Mouse (Mus musculus) neural tube, embryonic 13.5 days (tissue): ENCODE results near the gene Klf2. TPM values are rescaled to one million over a fixed set of nuclear protein-coding genes. Genes with fewer than 3 reads are reported as not detected.

ENCODE experiments used
- ATAC-seq: fragments of 200-750 bp; cut with Nextera tagmentation; 2 replicates; pipeline ENCODE4 v1.8.0; 2017; ENCODE audit warnings: low read depth, mild to moderate bottlenecking, moderate TSS enrichment, moderate library complexity
- H3K27ac ChIP-seq: fragments of 300-500 bp; sonication (generic); replicated peaks from 2 replicates; pipeline ENCODE4 v1.5.1; 2015; ENCODE audit warnings: moderate library complexity, mild to moderate bottlenecking, inconsistent platforms
- H3K27me3 ChIP-seq: fragments of 300-500 bp; sonication (generic); 2 replicates; pipeline ENCODE4 v1.6.1; 2015; ENCODE audit warnings: mild to moderate bottlenecking, inconsistent platforms
- H3K36me3 ChIP-seq: fragments of 300-500 bp; sonication (generic); 2 replicates; pipeline ENCODE4 v1.6.1; 2015; ENCODE audit warnings: mild to moderate bottlenecking, inconsistent platforms
- H3K4me1 ChIP-seq: fragments of 300-500 bp; sonication (generic); replicated peaks from 2 replicates; pipeline ENCODE4 v1.6.1; 2015; ENCODE audit warnings: inconsistent platforms
- H3K4me2 ChIP-seq: fragments of 300-500 bp; sonication (generic); 2 replicates; pipeline ENCODE4 v1.6.1; 2015; ENCODE audit warnings: inconsistent platforms, mild to moderate bottlenecking, moderate library complexity
- H3K4me3 ChIP-seq: fragments of 300-500 bp; sonication (generic); 2 replicates; pipeline ENCODE4 v1.5.1; 2015; ENCODE audit warnings: mild to moderate bottlenecking, inconsistent platforms
- H3K9ac ChIP-seq: fragments of 300-500 bp; sonication (generic); 2 replicates; pipeline ENCODE4 v1.6.1; 2015; ENCODE audit warnings: moderate library complexity, mild to moderate bottlenecking, inconsistent platforms
- H3K9me3 ChIP-seq: fragments of 300-500 bp; sonication (generic); 2 replicates; pipeline ENCODE4 v1.6.1; 2016; ENCODE audit warnings: inconsistent platforms
- WGBS: fragments of 180-500 bp; shearing (Covaris S2); methylation state at CpG from one replicate; pipeline ENCODE4 v1.1.7; 2015; 5-methylcytosine and 5-hydroxymethylcytosine counted together
- polyA plus RNA-seq: library from polyadenylated mRNA; unstranded; fragments of >200 nt; fragmentation: Nextera tagmentation; extraction: Ambion mirVana; gene quantifications from 2 replicates; pipeline ENCODE4 v1.2.1, GENCODE M21; 2015

Klf2 gene
- polyA plus RNA-seq, result 6.6 and 8.3 TPM in 2 replicates

- peaks cover 63% of the 10 kb centered on the region for H3K27me3 ChIP-seq
- H3K4me2 ChIP-seq, result peak within 1 kb of the TSS; percentile 84
- H3K4me3 ChIP-seq, result peak within 1 kb of the TSS; percentile 48
- peaks cover 28% of the 10 kb centered on the region for H3K4me1 ChIP-seq
- peak within 1 kb of the TSS; percentile 65 for H3K9ac ChIP-seq
- H3K27ac ChIP-seq, result no peak within 1 kb of the TSS
- under 1% methylated on average over 41 of the region's 46 CpGs for WGBS
- no peaks in the 10 kb centered on the region for H3K36me3 ChIP-seq
- ATAC-seq, result peak; percentile 94
- no peaks in the 10 kb centered on the region for H3K9me3 ChIP-seq
These were observed at the start of gene Klf2 for GRCm38 (mm10) chr8:72318801-72319322. Gene Klf2 (plus strand): TSS chr8:72319033.

GRCm38 (mm10) chr8:72270606-72271005 lies 48.2 kb upstream of the Klf2 start:
- H3K27me3 ChIP-seq, result no peaks in the 10 kb centered on the region
- no peaks in the 10 kb centered on the region for H3K4me1 ChIP-seq
- H3K27ac ChIP-seq, result no peak overlapping the region
- no peak overlapping the region for H3K9ac ChIP-seq
- no peak overlapping the region for H3K4me3 ChIP-seq
- no peak overlapping the region for H3K4me2 ChIP-seq
- no peak for ATAC-seq
- no peaks in the 10 kb centered on the region for H3K9me3 ChIP-seq
- 89% methylated on average over 12 of the region's 12 CpGs for WGBS
- H3K36me3 ChIP-seq, result no peaks in the 10 kb centered on the region

GRCm38 (mm10) chr8:72271051-72271660 lies 47.7 kb upstream of the Klf2 start:
- H3K4me2 ChIP-seq, result no peak overlapping the region
- H3K36me3 ChIP-seq, result no peaks in the 10 kb centered on the region
- no peak overlapping the region for H3K27ac ChIP-seq
- H3K4me1 ChIP-seq, result no peaks in the 10 kb centered on the region
- no peak for ATAC-seq
- no peak overlapping the region for H3K9ac ChIP-seq
- 77% methylated on average over 11 of the region's 11 CpGs for WGBS
- H3K27me3 ChIP-seq, result no peaks in the 10 kb centered on the region
- H3K4me3 ChIP-seq, result no peak overlapping the region
- no peaks in the 10 kb centered on the region for H3K9me3 ChIP-seq

- ATAC-seq, result no peak
- WGBS, result 77% methylated on average over 3 of the region's 3 CpGs
These were observed 47.1 kb upstream of the Klf2 start for GRCm38 (mm10) chr8:72271691-72272090.

GRCm38 (mm10) chr8:72272361-72272760 lies 46.5 kb upstream of the Klf2 start:
- H3K9me3 ChIP-seq, result no peaks in the 10 kb centered on the region
- ATAC-seq, result no peak
- no peaks in the 10 kb centered on the region for H3K4me1 ChIP-seq
- no peaks in the 10 kb centered on the region for H3K27me3 ChIP-seq
- H3K4me3 ChIP-seq, result no peak overlapping the region
- H3K9ac ChIP-seq, result no peak overlapping the region
- no peaks in the 10 kb centered on the region for H3K36me3 ChIP-seq
- H3K27ac ChIP-seq, result no peak overlapping the region
- no peak overlapping the region for H3K4me2 ChIP-seq
- WGBS, result 13% methylated on average over 3 of the region's 3 CpGs

More at GRCm38 (mm10) chr8:72271691-72272090, 47.1 kb upstream of the Klf2 start:
- Histone ChIP-seq H3K4me1 (no peaks in the 10 kb centered on the region), H3K27me3 (no peaks in the 10 kb centered on the region), H3K9ac (no peak overlapping the region), H3K36me3 (no peaks in the 10 kb centered on the region), H3K4me3 (no peak overlapping the region), H3K9me3 (no peaks in the 10 kb centered on the region), H3K4me2 (no peak overlapping the region), H3K27ac (no peak overlapping the region)

GRCm38 (mm10) chr8:72273111-72273770 lies 45.6 kb upstream of the Klf2 start:
- no peak for ATAC-seq
- Histone ChIP-seq H3K27me3 (no peaks in the 10 kb centered on the region), H3K4me2 (no peak overlapping the region), H3K27ac (no peak overlapping the region), H3K9ac (no peak overlapping the region), H3K4me3 (no peak overlapping the region), H3K4me1 (no peaks in the 10 kb centered on the region), H3K36me3 (no peaks in the 10 kb centered on the region), H3K9me3 (no peaks in the 10 kb centered on the region)
- 68% methylated on average over 1 of the region's 1 CpGs for WGBS

GRCm38 (mm10) chr8:72273807-72274206 lies 45.0 kb upstream of the Klf2 start:
- WGBS, result 77% methylated on average over 5 of the region's 5 CpGs
- H3K27ac ChIP-seq, result no peak overlapping the region
- H3K27me3 ChIP-seq, result no peaks in the 10 kb centered on the region
- H3K4me2 ChIP-seq, result no peak overlapping the region
- H3K9me3 ChIP-seq, result no peaks in the 10 kb centered on the region
- ATAC-seq, result no peak
- no peaks in the 10 kb centered on the region for H3K36me3 ChIP-seq
- H3K4me1 ChIP-seq, result no peaks in the 10 kb centered on the region
- H3K4me3 ChIP-seq, result no peak overlapping the region
- no peak overlapping the region for H3K9ac ChIP-seq

GRCm38 (mm10) chr8:72277244-72277643 lies 41.6 kb upstream of the Klf2 start:
- WGBS, result 78% methylated on average over 3 of the region's 3 CpGs
- Histone ChIP-seq H3K4me2 (no peak overlapping the region), H3K27ac (no peak overlapping the region), H3K4me1 (no peaks in the 10 kb centered on the region), H3K9me3 (no peaks in the 10 kb centered on the region), H3K4me3 (no peak overlapping the region), H3K9ac (no peak overlapping the region), H3K27me3 (no peaks in the 10 kb centered on the region), H3K36me3 (no peaks in the 10 kb centered on the region)
- ATAC-seq, result no peak

GRCm38 (mm10) chr8:72279151-72279550 lies 39.7 kb upstream of the Klf2 start:
- 74% methylated on average over 7 of the region's 7 CpGs for WGBS
- H3K4me1 ChIP-seq, result no peaks in the 10 kb centered on the region
- no peak overlapping the region for H3K27ac ChIP-seq
- H3K9me3 ChIP-seq, result no peaks in the 10 kb centered on the region
- no peak overlapping the region for H3K4me2 ChIP-seq
- no peaks in the 10 kb centered on the region for H3K27me3 ChIP-seq
- H3K9ac ChIP-seq, result no peak overlapping the region
- no peak overlapping the region for H3K4me3 ChIP-seq
- no peaks in the 10 kb centered on the region for H3K36me3 ChIP-seq
- ATAC-seq, result no peak

GRCm38 (mm10) chr8:72281634-72282033 lies 37.2 kb upstream of the Klf2 start:
- Histone ChIP-seq H3K9me3 (no peaks in the 10 kb centered on the region), H3K27ac (no peak overlapping the region), H3K4me2 (no peak overlapping the region), H3K4me1 (no peaks in the 10 kb centered on the region), H3K27me3 (no peaks in the 10 kb centered on the region), H3K4me3 (no peak overlapping the region), H3K36me3 (no peaks in the 10 kb centered on the region), H3K9ac (no peak overlapping the region)
- no peak for ATAC-seq
- WGBS, result 38% methylated on average over 3 of the region's 3 CpGs

- Histone ChIP-seq H3K27me3 (no peaks in the 10 kb centered on the region), H3K9me3 (no peaks in the 10 kb centered on the region), H3K4me2 (no peak overlapping the region), H3K9ac (no peak overlapping the region), H3K36me3 (no peaks in the 10 kb centered on the region), H3K4me1 (no peaks in the 10 kb centered on the region), H3K27ac (no peak overlapping the region), H3K4me3 (no peak overlapping the region)
- no peak for ATAC-seq
- 76% methylated on average over 4 of the region's 4 CpGs for WGBS
These were observed 33.5 kb upstream of the Klf2 start for GRCm38 (mm10) chr8:72285285-72285684.

- H3K4me3 ChIP-seq, result no peak overlapping the region
- H3K27ac ChIP-seq, result no peak overlapping the region
- H3K9me3 ChIP-seq, result no peaks in the 10 kb centered on the region
- H3K36me3 ChIP-seq, result no peaks in the 10 kb centered on the region
- no peaks in the 10 kb centered on the region for H3K27me3 ChIP-seq
- H3K4me2 ChIP-seq, result no peak overlapping the region
- no peaks in the 10 kb centered on the region for H3K4me1 ChIP-seq
- ATAC-seq, result no peak
- H3K9ac ChIP-seq, result no peak overlapping the region
These were observed 29.8 kb upstream of the Klf2 start for GRCm38 (mm10) chr8:72289051-72289450.
